15 mouse cellular contexts compared by ENCODE assay signal in the genomic region with DNA sequence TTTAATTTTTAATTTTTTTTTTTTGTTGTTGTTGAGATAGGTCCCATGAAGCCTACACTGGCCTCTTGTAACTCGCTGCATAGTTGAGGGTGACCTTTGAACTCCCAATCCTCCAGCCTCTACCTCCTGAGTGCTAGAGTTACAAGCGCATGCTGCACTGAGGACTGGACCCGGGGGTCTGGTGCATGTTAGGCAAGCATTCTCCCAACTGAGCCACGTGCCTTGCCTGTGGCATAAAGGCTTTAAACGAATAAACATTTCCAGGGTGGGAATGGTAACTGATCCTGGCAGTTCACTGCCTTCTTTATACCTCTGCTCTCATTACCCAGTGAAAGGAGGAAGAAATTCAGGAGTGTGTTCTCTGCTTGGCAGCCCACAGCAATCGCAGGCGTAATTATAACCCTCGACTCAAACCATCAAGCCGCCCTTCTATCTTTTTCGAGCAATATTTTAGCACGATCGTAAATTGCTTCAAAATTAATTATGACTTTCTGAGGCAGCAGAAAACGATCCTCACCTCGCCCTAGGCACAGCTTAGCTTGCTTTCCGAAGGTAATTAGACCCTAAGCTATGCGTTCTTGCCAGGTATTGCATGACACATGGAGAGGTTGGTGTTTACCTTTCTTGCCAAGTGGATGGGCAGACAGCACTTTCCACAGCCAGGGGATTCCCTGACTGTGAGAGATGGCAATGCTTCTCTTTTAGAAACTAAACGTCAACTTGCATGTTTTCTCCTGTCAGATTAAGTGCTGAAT.
A peak's percentile ranks its signal among the peaks of the same experiment; 100 is the strongest.
DNase-seq lines count a peak whose midpoint lies in the region; ATAC-seq and TF ChIP-seq lines count a peak whose summit lies in the region.
"Had no signal": no experiment of that assay in that cellular context is flagged by ENCODE, and none has a peak within 500 bp of the region (broad histone marks: within the 10 kb centered on the region; RNA-seq: fewer than 3 reads in every experiment).

No protein-coding gene starts in this region.

- TF ChIP-seq CTCF in brain, embryonic 14.5 days (IDR thresholded peaks at IDR 0.05; ENCODE audit: borderline replicate concordance, extremely low read depth, insufficient read depth, insufficient read length) = no peak

- no peak for TF ChIP-seq POLR2A in brain, embryonic 14.5 days (IDR thresholded peaks at IDR 0.05; ENCODE audit: borderline replicate concordance, extremely low read depth, insufficient read depth, insufficient read length, poor library complexity, severe bottlenecking)

- no peaks in the 10 kb centered on the region for H3K4me1 ChIP-seq in hindbrain, embryonic 16.5 days (ENCODE audit: control insufficient read depth, insufficient read depth, low read depth, low read length)
- no peaks in the 10 kb centered on the region for H3K4me1 ChIP-seq in hindbrain, embryonic 14.5 days (replicated peaks; ENCODE audit: control insufficient read depth, insufficient read depth, low read length)

- ATAC-seq in hindbrain, embryonic 16.5 days = peak; percentile 55
- ATAC-seq in hindbrain, embryonic 14.5 days (ENCODE audit: low FRiP score) = no peak

- no peak overlapping the region for H3K27ac ChIP-seq in hindbrain, embryonic 16.5 days (ENCODE audit: low read depth, low read length)
- H3K27ac ChIP-seq in hindbrain, embryonic 14.5 days = no peak overlapping the region

- intact Hi-C loops in heart, postnatal 14 days (cut with DNase I) = no loop called here

- WGBS in hindbrain, embryonic 16.5 days = 66% methylated on average over 17 of the region's 17 CpGs
- 64% methylated on average over 17 of the region's 17 CpGs for WGBS in hindbrain, embryonic 14.5 days

- H3K27me3 ChIP-seq in hindbrain, embryonic 16.5 days (replicated peaks; ENCODE audit: control insufficient read depth, insufficient read depth, low read length) = no peaks in the 10 kb centered on the region
- no peaks in the 10 kb centered on the region for H3K27me3 ChIP-seq in hindbrain, embryonic 14.5 days (ENCODE audit: control insufficient read depth, insufficient read depth, low read length)

- H3K4me3 ChIP-seq in hindbrain, embryonic 16.5 days (ENCODE audit: low read length) = no peak overlapping the region
- H3K4me3 ChIP-seq in hindbrain, embryonic 14.5 days (replicated peaks; ENCODE audit: low read length) = no peak overlapping the region

- H3K36me3 ChIP-seq in hindbrain, embryonic 16.5 days (ENCODE audit: control insufficient read depth, insufficient read depth, low read length) = no peaks in the 10 kb centered on the region
- H3K36me3 ChIP-seq in hindbrain, embryonic 14.5 days (replicated peaks; ENCODE audit: control insufficient read depth, insufficient read depth) = no peaks in the 10 kb centered on the region

- no peaks in the 10 kb centered on the region for H3K9me3 ChIP-seq in hindbrain, embryonic 16.5 days (ENCODE audit: control insufficient read depth, low read length)
- H3K9me3 ChIP-seq in hindbrain, embryonic 14.5 days (ENCODE audit: control insufficient read depth, low read length) = no peaks in the 10 kb centered on the region

- H3K4me2 ChIP-seq in hindbrain, embryonic 16.5 days (ENCODE audit: low read length) = no peak overlapping the region
- H3K4me2 ChIP-seq in hindbrain, embryonic 14.5 days (replicated peaks) = no peak overlapping the region
- H3K4me2 ChIP-seq: heart, embryonic 11.5 days had no signal

- DNase-seq in embryo, embryonic 10 days (ENCODE audit: low spot score) = peak; percentile 72
- no peak for DNase-seq in embryo, embryonic 9.5 days (ENCODE audit: extremely low spot score)
- no peak for DNase-seq in hindbrain, embryonic 14.5 days (ENCODE audit: low spot score)
- peak; percentile 39 for DNase-seq in brain, embryonic 14.5 days (ENCODE audit: low read depth)
- DNase-seq in gastrocnemius, postnatal 25 days = peak; percentile 42
- no peak for DNase-seq in heart, postnatal 14 days
- DNase-seq in adrenal gland, adult (ENCODE audit: inconsistent age in 2 of 2, low spot score in 1 of 2) = no peak
- DNase-seq: cerebellum, adult 11-12 months; heart, postnatal 4 days; kidney, adult 9 months; lung, postnatal 4 days; midbrain, embryonic 14.5 days; thymus, postnatal 36 days had no signal

- H3K9ac ChIP-seq in hindbrain, embryonic 16.5 days (ENCODE audit: low read depth, low read length) = no peak overlapping the region
- H3K9ac ChIP-seq in hindbrain, embryonic 14.5 days = no peak overlapping the region

Comparison
In these comparisons a context has a peak if more than half of its experiments do, and no peak if none do; other contexts are left out.
1. DNase-seq: peak in embryo, embryonic 10 days (single experiment), brain, embryonic 14.5 days (single experiment) and gastrocnemius, postnatal 25 days (single experiment); none in embryo, embryonic 9.5 days (single experiment), hindbrain, embryonic 14.5 days (single experiment), heart, postnatal 14 days (0 of 2) and adrenal gland, adult (0 of 2).